Mouse (Mus musculus): ENCODE data around the gene Galnt12. TPM values are rescaled to one million over a fixed set of nuclear protein-coding genes. Genes with fewer than 3 reads are reported as not detected.

Gene Galnt12
- polyA plus RNA-seq, 1 experiment: 0.45 TPM

DNA sequence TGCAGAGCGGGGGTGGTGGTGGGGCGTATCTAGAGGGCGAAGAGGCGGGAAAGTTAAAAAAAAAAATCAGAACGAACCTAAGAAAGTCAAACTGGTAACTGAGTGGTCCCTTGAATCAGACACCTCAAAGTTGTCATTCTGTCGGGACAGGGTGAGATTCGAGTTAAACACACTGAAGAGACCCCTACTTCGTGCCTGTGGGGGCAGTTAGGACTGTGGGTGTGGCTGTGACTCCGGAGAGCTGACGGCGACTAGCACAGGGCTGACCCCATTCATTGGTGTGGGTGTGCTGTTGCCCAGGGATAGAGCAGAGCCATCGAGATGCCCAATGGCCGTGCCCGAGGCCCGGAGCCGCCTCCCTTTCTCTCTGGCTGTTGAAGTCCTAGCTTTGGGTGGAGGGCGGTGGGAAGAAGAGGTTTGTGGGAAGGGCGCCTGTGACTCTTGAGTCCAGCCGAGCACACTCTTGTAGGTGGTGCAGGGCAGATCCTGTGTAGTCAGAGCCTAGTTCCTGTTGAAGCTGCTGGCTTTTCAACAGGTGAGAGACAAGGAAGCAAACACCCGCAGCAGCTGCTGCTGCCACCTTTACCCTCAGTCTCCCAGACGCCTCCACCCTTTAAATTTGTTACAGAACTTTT is 795 bp downstream of the Galnt12 start:
- TF ChIP-seq GATA1 (IDR thresholded peaks at IDR 0.05; ENCODE audit: borderline replicate concordance, low read length): no peak
- TF ChIP-seq FLI1 (IDR thresholded peaks at IDR 0.05; ENCODE audit: low read length): no peak
- Histone ChIP-seq H3K27me3 (replicated peaks) (peaks cover 51% of the 10 kb centered on the region), H3K4me3 (replicated peaks) (peak overlapping the region; percentile 92)

DNA sequence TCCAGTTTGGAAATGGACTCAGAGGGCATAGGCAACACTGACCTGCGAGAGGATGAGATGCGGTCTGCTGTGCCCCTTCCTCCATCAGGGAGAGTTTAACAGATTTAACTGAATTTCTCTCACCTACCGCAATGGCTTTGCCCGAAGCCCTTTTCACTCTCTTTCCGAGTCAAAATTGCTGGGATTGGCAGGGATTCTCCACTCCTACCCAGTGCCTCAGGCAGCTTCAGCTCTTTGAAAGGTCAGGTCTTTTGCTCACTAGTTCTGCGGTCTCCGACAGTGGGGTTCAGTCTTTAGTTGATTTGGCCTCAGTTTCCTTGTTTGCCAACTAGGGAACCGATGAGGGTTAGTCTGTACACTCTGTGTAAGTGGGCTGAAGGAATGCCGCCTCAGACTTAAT is 1.5 kb downstream of the Galnt12 start:
- peaks cover 14% of the 10 kb centered on the region for H3K4me1 ChIP-seq
- peaks cover 3% of the 10 kb centered on the region; the same call in 1 of the 2 replicates for H3K9me3 ChIP-seq
- no peak overlapping the region for H3K4me3 ChIP-seq (replicated peaks)
- no peak for TF ChIP-seq FLI1 (IDR thresholded peaks at IDR 0.05; ENCODE audit: low read length)
- TF ChIP-seq GATA1 (IDR thresholded peaks at IDR 0.05; ENCODE audit: borderline replicate concordance, low read length): no peak
- H3K36me3 ChIP-seq (replicated peaks; ENCODE audit: low read length): no peaks in the 10 kb centered on the region
- peaks cover 51% of the 10 kb centered on the region for H3K27me3 ChIP-seq (replicated peaks)

More for the DNA sequence above, 795 bp downstream of the Galnt12 start:
- Histone ChIP-seq H3K36me3 (replicated peaks; ENCODE audit: low read length) (no peaks in the 10 kb centered on the region), H3K4me1 (peaks cover 14% of the 10 kb centered on the region), H3K9me3 (no peaks in the 10 kb centered on the region)

- no peak overlapping the region for H3K4me3 ChIP-seq (replicated peaks)
- TF ChIP-seq GATA1 (IDR thresholded peaks at IDR 0.05; ENCODE audit: borderline replicate concordance, low read length) (no peak), FLI1 (IDR thresholded peaks at IDR 0.05; ENCODE audit: low read length) (no peak)
- peaks cover 50% of the 10 kb centered on the region for H3K27me3 ChIP-seq (replicated peaks)
- H3K4me1 ChIP-seq: peaks cover 14% of the 10 kb centered on the region
- H3K36me3 ChIP-seq (replicated peaks; ENCODE audit: low read length): no peaks in the 10 kb centered on the region
- peaks cover 3% of the 10 kb centered on the region; the same call in 1 of the 2 replicates for H3K9me3 ChIP-seq
Measured at GRCm38 (mm10) chr4:47093647-47094046, 1.9 kb downstream of the Galnt12 start.

DNA sequence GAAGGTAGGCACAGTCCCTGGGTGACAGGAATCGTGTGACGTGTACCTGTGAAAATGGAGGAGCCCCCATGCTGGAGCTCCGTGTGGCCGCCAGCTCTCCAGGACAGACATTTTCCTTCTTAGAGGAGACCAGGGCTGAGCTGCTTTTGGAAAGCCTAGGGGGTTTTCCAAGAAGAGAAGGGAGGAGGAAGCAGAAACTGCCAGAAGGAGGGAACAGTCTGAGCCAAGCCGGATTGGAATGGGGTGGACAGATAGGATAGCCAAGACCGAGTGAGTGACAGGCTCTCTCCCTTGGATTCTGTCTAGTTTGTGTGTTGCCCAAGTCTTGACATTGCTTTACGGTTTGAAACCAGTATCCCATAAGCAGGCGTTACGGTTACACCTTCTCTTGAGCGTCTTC is 11.9 kb downstream of the Galnt12 start:
- H3K9me3 ChIP-seq: peaks cover 7% of the 10 kb centered on the region
- no peaks in the 10 kb centered on the region for H3K4me1 ChIP-seq

GRCm38 (mm10) chr4:47111885-47112284 is 20.2 kb downstream of the Galnt12 start:
- peaks cover 14% of the 10 kb centered on the region for H3K9me3 ChIP-seq
- no peaks in the 10 kb centered on the region for H3K4me1 ChIP-seq
- no peaks in the 10 kb centered on the region for H3K27me3 ChIP-seq (replicated peaks)
- TF ChIP-seq FLI1 (IDR thresholded peaks at IDR 0.05; ENCODE audit: low read length): no peak
- TF ChIP-seq GATA1 (IDR thresholded peaks at IDR 0.05; ENCODE audit: borderline replicate concordance, low read length): no peak
- no peak overlapping the region for H3K4me3 ChIP-seq (replicated peaks)
- H3K36me3 ChIP-seq (replicated peaks; ENCODE audit: low read length): no peaks in the 10 kb centered on the region

More for the DNA sequence above, 11.9 kb downstream of the Galnt12 start:
- no peak for TF ChIP-seq FLI1 (IDR thresholded peaks at IDR 0.05; ENCODE audit: low read length)
- no peak for TF ChIP-seq GATA1 (IDR thresholded peaks at IDR 0.05; ENCODE audit: borderline replicate concordance, low read length)
- no peaks in the 10 kb centered on the region for H3K36me3 ChIP-seq (replicated peaks; ENCODE audit: low read length)
- H3K27me3 ChIP-seq (replicated peaks): no peaks in the 10 kb centered on the region
- H3K4me3 ChIP-seq (replicated peaks): no peak overlapping the region

GRCm38 (mm10) chr4:47112560-47112959 is 20.9 kb downstream of the Galnt12 start:
- Histone ChIP-seq H3K9me3 (peaks cover 14% of the 10 kb centered on the region), H3K4me1 (no peaks in the 10 kb centered on the region), H3K27me3 (replicated peaks) (no peaks in the 10 kb centered on the region), H3K36me3 (replicated peaks; ENCODE audit: low read length) (no peaks in the 10 kb centered on the region), H3K4me3 (replicated peaks) (no peak overlapping the region)
- no peak for TF ChIP-seq GATA1 (IDR thresholded peaks at IDR 0.05; ENCODE audit: borderline replicate concordance, low read length)
- TF ChIP-seq FLI1 (IDR thresholded peaks at IDR 0.05; ENCODE audit: low read length): no peak

DNA sequence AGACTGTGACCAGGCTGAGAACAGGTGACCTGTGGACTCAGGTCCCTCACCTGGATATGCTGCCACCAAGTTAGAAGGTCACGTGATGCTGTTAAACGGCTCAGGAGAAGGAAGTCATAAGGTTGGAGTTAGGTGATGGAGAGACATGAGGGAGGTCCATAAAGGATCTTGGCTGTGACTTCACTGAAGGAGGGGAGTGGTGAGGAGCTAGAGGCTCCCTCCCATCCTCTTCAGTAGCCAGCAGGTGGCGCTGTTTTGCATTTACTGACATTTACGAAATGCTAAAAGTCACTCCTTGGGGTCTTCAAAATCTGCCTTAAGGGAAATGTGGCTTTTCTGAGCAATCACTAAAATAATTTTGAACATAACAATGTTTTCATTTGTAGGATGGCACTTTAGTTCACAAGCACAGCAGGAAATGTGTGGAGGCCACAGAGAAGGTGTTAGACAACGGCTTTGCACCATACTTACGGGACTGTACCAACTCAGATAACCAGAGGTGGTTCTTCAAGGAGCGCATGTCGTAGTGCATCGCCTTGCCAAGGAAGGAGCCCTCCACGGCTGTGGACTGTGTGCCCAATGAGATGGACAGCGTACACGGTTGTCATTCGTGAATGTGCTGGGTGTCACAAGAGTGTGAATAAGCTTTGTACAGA is 30.5 kb downstream of the Galnt12 start:
- TF ChIP-seq GATA1 (IDR thresholded peaks at IDR 0.05; ENCODE audit: borderline replicate concordance, low read length) (no peak), FLI1 (IDR thresholded peaks at IDR 0.05; ENCODE audit: low read length) (no peak)
- no peaks in the 10 kb centered on the region for H3K36me3 ChIP-seq (replicated peaks; ENCODE audit: low read length)
- no peak overlapping the region for H3K4me3 ChIP-seq (replicated peaks)
- H3K27me3 ChIP-seq (replicated peaks): peaks cover 4% of the 10 kb centered on the region
- no peaks in the 10 kb centered on the region for H3K4me1 ChIP-seq
- H3K9me3 ChIP-seq: no peaks in the 10 kb centered on the region; the same call in 1 of the 2 replicates

GRCm38 (mm10) chr4:47124140-47124711 is 32.5 kb downstream of the Galnt12 start:
- TF ChIP-seq FLI1 (IDR thresholded peaks at IDR 0.05; ENCODE audit: low read length): no peak
- no peak for TF ChIP-seq GATA1 (IDR thresholded peaks at IDR 0.05; ENCODE audit: borderline replicate concordance, low read length)
- Histone ChIP-seq H3K4me1 (no peaks in the 10 kb centered on the region), H3K36me3 (replicated peaks; ENCODE audit: low read length) (no peaks in the 10 kb centered on the region), H3K9me3 (no peaks in the 10 kb centered on the region; the same call in 1 of the 2 replicates), H3K4me3 (replicated peaks) (no peak overlapping the region), H3K27me3 (replicated peaks) (no peaks in the 10 kb centered on the region)

DNA sequence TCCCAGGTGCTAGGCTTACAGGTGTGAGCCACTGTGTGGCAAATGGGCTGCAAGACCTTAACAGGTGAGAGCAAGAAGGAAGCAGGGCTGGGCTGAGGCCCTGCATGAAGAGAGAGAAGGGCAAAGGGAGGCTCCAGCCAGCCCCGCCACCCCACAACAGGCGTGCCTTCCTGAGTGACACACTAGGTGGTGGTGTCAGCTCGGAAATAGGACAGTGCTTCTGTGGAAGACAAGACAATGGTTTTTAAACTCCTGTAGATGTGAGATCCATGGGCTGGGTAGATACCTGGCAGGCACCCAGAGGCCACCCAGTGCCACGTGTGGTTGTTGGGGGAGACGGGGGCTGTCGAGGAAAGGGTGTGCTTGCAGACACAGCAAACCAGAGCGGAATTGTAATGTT is 36.8 kb downstream of the Galnt12 start:
- Histone ChIP-seq H3K36me3 (replicated peaks; ENCODE audit: low read length) (no peaks in the 10 kb centered on the region), H3K4me1 (0 out of 2 replicates have a peak, but pooled peaks cover under 1% of the 10 kb centered on the region), H3K4me3 (replicated peaks) (no peak overlapping the region), H3K27me3 (replicated peaks) (peaks cover 3% of the 10 kb centered on the region), H3K9me3 (no peaks in the 10 kb centered on the region; the same call in 1 of the 2 replicates)
- TF ChIP-seq GATA1 (IDR thresholded peaks at IDR 0.05; ENCODE audit: borderline replicate concordance, low read length) (no peak), FLI1 (IDR thresholded peaks at IDR 0.05; ENCODE audit: low read length) (no peak)

GRCm38 (mm10) chr4:47129572-47129971 is 37.9 kb downstream of the Galnt12 start:
- Histone ChIP-seq H3K27me3 (replicated peaks) (peaks cover 3% of the 10 kb centered on the region), H3K9me3 (no peaks in the 10 kb centered on the region; the same call in 1 of the 2 replicates), H3K4me3 (replicated peaks) (no peak overlapping the region), H3K4me1 (0 out of 2 replicates have a peak, but pooled peaks cover 4% of the 10 kb centered on the region), H3K36me3 (replicated peaks; ENCODE audit: low read length) (no peaks in the 10 kb centered on the region)
- TF ChIP-seq GATA1 (IDR thresholded peaks at IDR 0.05; ENCODE audit: borderline replicate concordance, low read length) (no peak), FLI1 (IDR thresholded peaks at IDR 0.05; ENCODE audit: low read length) (no peak)

Data from megakaryocyte, embryonic 14.5 days (primary cell).